Mouse (Mus musculus): ENCODE results near the gene March8. TPM values are rescaled to one million over a fixed set of nuclear protein-coding genes. Genes with fewer than 3 reads are reported as not detected.

The March8 gene
- polyA plus RNA-seq, 1 experiment from 2014 or later, result 22.2 TPM

- Histone ChIP-seq H3K27me3 (ENCODE audit: control insufficient read depth, insufficient read depth, low read length) (no peaks in the 10 kb centered on the region), H3K9me3 (replicated peaks; ENCODE audit: control insufficient read depth, low read length) (no peaks in the 10 kb centered on the region), H3K4me3 (ENCODE audit: low read depth, low read length) (no peak overlapping the region), H3K4me2 (ENCODE audit: low read depth, low read length) (no peak overlapping the region), H3K4me1 (ENCODE audit: control insufficient read depth, insufficient read depth, low read length) (no peaks in the 10 kb centered on the region), H3K27ac (replicated peaks; ENCODE audit: low read depth, low read length) (no peak overlapping the region), H3K9ac (replicated peaks; ENCODE audit: low read length) (no peak overlapping the region; the same call in 1 of the 2 replicates), H3K36me3 (replicated peaks; ENCODE audit: control insufficient read depth, insufficient read depth, low read depth, low read length) (no peaks in the 10 kb centered on the region)
- DNase-seq (ENCODE audit: low spot score) (no peak), ATAC-seq (replicated peaks; ENCODE audit: insufficient number of reproducible peaks, low FRiP score, low TSS enrichment, low read depth) (no peak)
- 73% methylated on average over 8 of the region's 8 CpGs for WGBS
Observed at GRCm38 (mm10) chr6:116358056-116358455, 20.2 kb downstream of the March8 start.

GRCm38 (mm10) chr6:116359256-116359655 lies 21.4 kb downstream of the March8 start:
- Histone ChIP-seq H3K4me2 (ENCODE audit: low read depth, low read length) (no peak overlapping the region), H3K27me3 (ENCODE audit: control insufficient read depth, insufficient read depth, low read length) (no peaks in the 10 kb centered on the region), H3K9me3 (replicated peaks; ENCODE audit: control insufficient read depth, low read length) (no peaks in the 10 kb centered on the region), H3K9ac (replicated peaks; ENCODE audit: low read length) (no peak overlapping the region), H3K27ac (replicated peaks; ENCODE audit: low read depth, low read length) (no peak overlapping the region), H3K36me3 (replicated peaks; ENCODE audit: control insufficient read depth, insufficient read depth, low read depth, low read length) (no peaks in the 10 kb centered on the region), H3K4me3 (ENCODE audit: low read depth, low read length) (no peak overlapping the region), H3K4me1 (ENCODE audit: control insufficient read depth, insufficient read depth, low read length) (no peaks in the 10 kb centered on the region)
- ATAC-seq (replicated peaks; ENCODE audit: insufficient number of reproducible peaks, low FRiP score, low TSS enrichment, low read depth) (no peak), DNase-seq (ENCODE audit: low spot score) (no peak)
- WGBS, result 73% methylated on average over 3 of the region's 3 CpGs

GRCm38 (mm10) chr6:116361463-116361862 lies 23.6 kb downstream of the March8 start:
- 88% methylated on average over 3 of the region's 3 CpGs for WGBS
- Histone ChIP-seq H3K27ac (replicated peaks; ENCODE audit: low read depth, low read length) (no peak overlapping the region), H3K27me3 (ENCODE audit: control insufficient read depth, insufficient read depth, low read length) (no peaks in the 10 kb centered on the region), H3K9ac (replicated peaks; ENCODE audit: low read length) (no peak overlapping the region), H3K4me1 (ENCODE audit: control insufficient read depth, insufficient read depth, low read length) (no peaks in the 10 kb centered on the region), H3K9me3 (replicated peaks; ENCODE audit: control insufficient read depth, low read length) (no peaks in the 10 kb centered on the region), H3K36me3 (replicated peaks; ENCODE audit: control insufficient read depth, insufficient read depth, low read depth, low read length) (no peaks in the 10 kb centered on the region), H3K4me3 (ENCODE audit: low read depth, low read length) (no peak overlapping the region), H3K4me2 (ENCODE audit: low read depth, low read length) (no peak overlapping the region)
- DNase-seq (ENCODE audit: low spot score) (no peak), ATAC-seq (replicated peaks; ENCODE audit: insufficient number of reproducible peaks, low FRiP score, low TSS enrichment, low read depth) (no peak)

GRCm38 (mm10) chr6:116361993-116362392 lies 24.2 kb downstream of the March8 start:
- no peak overlapping the region for H3K9ac ChIP-seq (replicated peaks; ENCODE audit: low read length)
- no peaks in the 10 kb centered on the region for H3K36me3 ChIP-seq (replicated peaks; ENCODE audit: control insufficient read depth, insufficient read depth, low read depth, low read length)
- H3K4me2 ChIP-seq (ENCODE audit: low read depth, low read length), result no peak overlapping the region
- no peak overlapping the region for H3K4me3 ChIP-seq (ENCODE audit: low read depth, low read length)
- DNase-seq (ENCODE audit: low spot score) (no peak), ATAC-seq (replicated peaks; ENCODE audit: insufficient number of reproducible peaks, low FRiP score, low TSS enrichment, low read depth) (no peak)
- no peak overlapping the region for H3K27ac ChIP-seq (replicated peaks; ENCODE audit: low read depth, low read length)
- H3K27me3 ChIP-seq (ENCODE audit: control insufficient read depth, insufficient read depth, low read length), result no peaks in the 10 kb centered on the region
- WGBS, result 89% methylated on average over 4 of the region's 4 CpGs
- no peaks in the 10 kb centered on the region for H3K4me1 ChIP-seq (ENCODE audit: control insufficient read depth, insufficient read depth, low read length)
- no peaks in the 10 kb centered on the region for H3K9me3 ChIP-seq (replicated peaks; ENCODE audit: control insufficient read depth, low read length)

GRCm38 (mm10) chr6:116367971-116368370 lies 30.1 kb downstream of the March8 start:
- H3K9me3 ChIP-seq (replicated peaks; ENCODE audit: control insufficient read depth, low read length), result no peaks in the 10 kb centered on the region
- WGBS, result 84% methylated on average over 11 of the region's 11 CpGs

GRCm38 (mm10) chr6:116369811-116370210 lies 32.0 kb downstream of the March8 start:
- Histone ChIP-seq H3K27ac (replicated peaks; ENCODE audit: low read depth, low read length) (no peak overlapping the region), H3K9ac (replicated peaks; ENCODE audit: low read length) (no peak overlapping the region), H3K9me3 (replicated peaks; ENCODE audit: control insufficient read depth, low read length) (no peaks in the 10 kb centered on the region), H3K4me2 (ENCODE audit: low read depth, low read length) (no peak overlapping the region), H3K4me1 (ENCODE audit: control insufficient read depth, insufficient read depth, low read length) (no peaks in the 10 kb centered on the region), H3K4me3 (ENCODE audit: low read depth, low read length) (no peak overlapping the region), H3K27me3 (ENCODE audit: control insufficient read depth, insufficient read depth, low read length) (no peaks in the 10 kb centered on the region), H3K36me3 (replicated peaks; ENCODE audit: control insufficient read depth, insufficient read depth, low read depth, low read length) (no peaks in the 10 kb centered on the region)
- WGBS, result 86% methylated on average over 1 of the region's 1 CpGs
- ATAC-seq (replicated peaks; ENCODE audit: insufficient number of reproducible peaks, low FRiP score, low TSS enrichment, low read depth) (no peak), DNase-seq (ENCODE audit: low spot score) (no peak)

More at GRCm38 (mm10) chr6:116367971-116368370, 30.1 kb downstream of the March8 start:
- Histone ChIP-seq H3K4me1 (ENCODE audit: control insufficient read depth, insufficient read depth, low read length) (no peaks in the 10 kb centered on the region), H3K4me3 (ENCODE audit: low read depth, low read length) (no peak overlapping the region), H3K4me2 (ENCODE audit: low read depth, low read length) (no peak overlapping the region), H3K27ac (replicated peaks; ENCODE audit: low read depth, low read length) (no peak overlapping the region), H3K36me3 (replicated peaks; ENCODE audit: control insufficient read depth, insufficient read depth, low read depth, low read length) (no peaks in the 10 kb centered on the region), H3K9ac (replicated peaks; ENCODE audit: low read length) (no peak overlapping the region), H3K27me3 (ENCODE audit: control insufficient read depth, insufficient read depth, low read length) (no peaks in the 10 kb centered on the region)
- ATAC-seq (replicated peaks; ENCODE audit: insufficient number of reproducible peaks, low FRiP score, low TSS enrichment, low read depth) (no peak), DNase-seq (ENCODE audit: low spot score) (no peak)

- H3K9ac ChIP-seq (replicated peaks; ENCODE audit: low read length), result no peak overlapping the region
- no peak; the same call in 1 of the 2 replicates for ATAC-seq (replicated peaks; ENCODE audit: insufficient number of reproducible peaks, low FRiP score, low TSS enrichment, low read depth)
- no peak overlapping the region for H3K27ac ChIP-seq (replicated peaks; ENCODE audit: low read depth, low read length)
- 80% methylated on average over 6 of the region's 6 CpGs for WGBS
- no peak overlapping the region for H3K4me2 ChIP-seq (ENCODE audit: low read depth, low read length)
- H3K9me3 ChIP-seq (replicated peaks; ENCODE audit: control insufficient read depth, low read length), result no peaks in the 10 kb centered on the region
- H3K4me3 ChIP-seq (ENCODE audit: low read depth, low read length), result no peak overlapping the region
- H3K4me1 ChIP-seq (ENCODE audit: control insufficient read depth, insufficient read depth, low read length), result no peaks in the 10 kb centered on the region
- H3K36me3 ChIP-seq (replicated peaks; ENCODE audit: control insufficient read depth, insufficient read depth, low read depth, low read length), result no peaks in the 10 kb centered on the region
- no peaks in the 10 kb centered on the region for H3K27me3 ChIP-seq (ENCODE audit: control insufficient read depth, insufficient read depth, low read length)
- DNase-seq (ENCODE audit: low spot score), result no peak
Observed at GRCm38 (mm10) chr6:116370216-116370976, 32.6 kb downstream of the March8 start.

GRCm38 (mm10) chr6:116371500-116371899 lies 33.7 kb downstream of the March8 start:
- Histone ChIP-seq H3K4me2 (ENCODE audit: low read depth, low read length) (no peak overlapping the region), H3K27me3 (ENCODE audit: control insufficient read depth, insufficient read depth, low read length) (no peaks in the 10 kb centered on the region), H3K9me3 (replicated peaks; ENCODE audit: control insufficient read depth, low read length) (no peaks in the 10 kb centered on the region), H3K36me3 (replicated peaks; ENCODE audit: control insufficient read depth, insufficient read depth, low read depth, low read length) (no peaks in the 10 kb centered on the region), H3K27ac (replicated peaks; ENCODE audit: low read depth, low read length) (no peak overlapping the region), H3K4me3 (ENCODE audit: low read depth, low read length) (no peak overlapping the region), H3K4me1 (ENCODE audit: control insufficient read depth, insufficient read depth, low read length) (no peaks in the 10 kb centered on the region), H3K9ac (replicated peaks; ENCODE audit: low read length) (no peak overlapping the region)
- DNase-seq (ENCODE audit: low spot score), result no peak
- 91% methylated on average over 3 of the region's 3 CpGs for WGBS
- ATAC-seq (replicated peaks; ENCODE audit: insufficient number of reproducible peaks, low FRiP score, low TSS enrichment, low read depth), result 0 out of 2 replicates have a peak, but pooled peaks have one; percentile 56

Data from embryonic facial prominence, embryonic 11.5 days (tissue).